Mouse (Mus musculus): ENCODE results near the gene Casp12. TPM values are rescaled to one million over a fixed set of nuclear protein-coding genes. Genes with fewer than 3 reads are reported as not detected.
"Not testable (repeated sequence)": the region's sequence is repeated elsewhere in the genome, so short reads cannot be mapped to it uniquely, and the experiment has no call there.

Gene Casp12
- polyA plus RNA-seq, 1 experiment from 2014 or later: 3.3 TPM

DNA sequence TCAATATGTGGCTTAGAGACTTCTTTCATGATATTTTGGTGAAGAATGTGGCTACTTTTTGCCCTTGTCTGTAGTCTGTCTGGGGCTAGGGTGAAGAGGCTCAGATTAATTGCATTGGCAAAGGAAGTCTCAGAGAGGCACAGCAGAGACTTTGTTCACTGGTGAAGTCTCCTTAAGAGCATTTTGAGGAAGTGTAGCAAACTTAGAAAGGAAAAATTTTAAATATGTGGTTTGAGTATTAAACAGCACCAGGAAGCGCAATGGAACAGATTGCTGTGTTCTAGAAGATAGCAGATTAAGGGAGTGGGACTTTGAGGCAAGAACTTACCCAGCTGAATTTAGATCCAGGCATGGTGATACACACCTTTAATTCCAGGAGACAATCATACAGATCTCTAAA is 11.8 kb upstream of the Casp12 start:
- Histone ChIP-seq H3K9ac (ENCODE audit: low read depth, low read length) (no peak overlapping the region), H3K27me3 (ENCODE audit: control insufficient read depth, insufficient read depth, low read length) (no peaks in the 10 kb centered on the region), H3K4me3 (ENCODE audit: low read length) (no peak overlapping the region), H3K36me3 (ENCODE audit: control insufficient read depth, insufficient read depth, low read length) (no peaks in the 10 kb centered on the region), H3K4me1 (ENCODE audit: control insufficient read depth, insufficient read depth, low read length) (no peaks in the 10 kb centered on the region), H3K9me3 (ENCODE audit: control insufficient read depth, low read length) (no peaks in the 10 kb centered on the region), H3K27ac (ENCODE audit: low read depth, low read length) (no peak overlapping the region), H3K4me2 (replicated peaks; ENCODE audit: low read depth, low read length) (no peak overlapping the region)
- no peak for ATAC-seq (ENCODE audit: low FRiP score, low TSS enrichment)
- 95% methylated on average over 1 of the region's 1 CpGs for WGBS

GRCm38 (mm10) chr9:5343092-5343491 is 2.1 kb upstream of the Casp12 start:
- H3K4me1 ChIP-seq (ENCODE audit: control insufficient read depth, insufficient read depth, low read length): no peaks in the 10 kb centered on the region
- ATAC-seq (ENCODE audit: low FRiP score, low TSS enrichment): no peak
- no peak overlapping the region for H3K27ac ChIP-seq (ENCODE audit: low read depth, low read length)
- H3K9me3 ChIP-seq (ENCODE audit: control insufficient read depth, low read length): no peaks in the 10 kb centered on the region
- H3K9ac ChIP-seq (ENCODE audit: low read depth, low read length): no peak overlapping the region
- H3K36me3 ChIP-seq (ENCODE audit: control insufficient read depth, insufficient read depth, low read length): no peaks in the 10 kb centered on the region
- no peaks in the 10 kb centered on the region for H3K27me3 ChIP-seq (ENCODE audit: control insufficient read depth, insufficient read depth, low read length)
- no peak overlapping the region for H3K4me3 ChIP-seq (ENCODE audit: low read length)
- no peak overlapping the region for H3K4me2 ChIP-seq (replicated peaks; ENCODE audit: low read depth, low read length)
- WGBS: 77% methylated on average over 1 of the region's 1 CpGs

DNA sequence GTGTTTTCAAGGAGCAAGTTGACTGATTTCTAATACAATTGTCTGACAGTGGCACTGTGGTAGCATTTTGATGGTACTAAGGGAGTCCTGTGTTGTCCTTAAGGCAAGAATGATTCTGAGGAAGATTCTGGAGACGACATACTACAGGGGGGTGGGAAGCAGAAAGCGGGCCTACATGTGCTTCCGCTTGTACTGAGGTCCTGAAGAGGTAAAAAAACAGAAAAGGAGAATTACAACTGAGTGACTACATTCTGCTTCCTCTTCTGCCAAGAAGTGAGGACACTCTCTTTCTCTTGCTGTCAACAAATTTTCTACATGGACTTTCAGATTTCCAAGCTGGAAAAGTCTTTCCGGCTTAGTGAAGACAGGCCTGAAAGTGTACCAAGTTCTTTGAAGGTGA is 1.1 kb upstream of the Casp12 start:
- Histone ChIP-seq H3K36me3 (ENCODE audit: control insufficient read depth, insufficient read depth, low read length) (no peaks in the 10 kb centered on the region), H3K4me3 (ENCODE audit: low read length) (no peak overlapping the region), H3K9me3 (ENCODE audit: control insufficient read depth, low read length) (no peaks in the 10 kb centered on the region), H3K4me2 (replicated peaks; ENCODE audit: low read depth, low read length) (no peak overlapping the region), H3K27ac (ENCODE audit: low read depth, low read length) (no peak overlapping the region), H3K4me1 (ENCODE audit: control insufficient read depth, insufficient read depth, low read length) (no peaks in the 10 kb centered on the region), H3K9ac (ENCODE audit: low read depth, low read length) (no peak overlapping the region), H3K27me3 (ENCODE audit: control insufficient read depth, insufficient read depth, low read length) (no peaks in the 10 kb centered on the region)
- ATAC-seq (ENCODE audit: low FRiP score, low TSS enrichment): no peak
- WGBS: 88% methylated on average over 4 of the region's 4 CpGs

- no peak overlapping the region for H3K4me3 ChIP-seq (ENCODE audit: low read length)
- no peak for ATAC-seq (ENCODE audit: low FRiP score, low TSS enrichment)
- no peaks in the 10 kb centered on the region for H3K27me3 ChIP-seq (ENCODE audit: control insufficient read depth, insufficient read depth, low read length)
- 74% methylated on average over 4 of the region's 4 CpGs for WGBS
- no peak overlapping the region for H3K27ac ChIP-seq (ENCODE audit: low read depth, low read length)
- no peak overlapping the region for H3K9ac ChIP-seq (ENCODE audit: low read depth, low read length)
- no peak overlapping the region for H3K4me2 ChIP-seq (replicated peaks; ENCODE audit: low read depth, low read length)
- no peaks in the 10 kb centered on the region for H3K4me1 ChIP-seq (ENCODE audit: control insufficient read depth, insufficient read depth, low read length)
- no peaks in the 10 kb centered on the region for H3K36me3 ChIP-seq (ENCODE audit: control insufficient read depth, insufficient read depth, low read length)
- H3K9me3 ChIP-seq (ENCODE audit: control insufficient read depth, low read length): no peaks in the 10 kb centered on the region
These were observed 2.2 kb downstream of the Casp12 start for GRCm38 (mm10) chr9:5347381-5347780.

- H3K36me3 ChIP-seq (ENCODE audit: control insufficient read depth, insufficient read depth, low read length): no peaks in the 10 kb centered on the region
- H3K9ac ChIP-seq (ENCODE audit: low read depth, low read length): no peak overlapping the region
- no peaks in the 10 kb centered on the region for H3K27me3 ChIP-seq (ENCODE audit: control insufficient read depth, insufficient read depth, low read length)
- no peak overlapping the region for H3K4me2 ChIP-seq (replicated peaks; ENCODE audit: low read depth, low read length)
- no peak overlapping the region for H3K27ac ChIP-seq (ENCODE audit: low read depth, low read length)
- H3K9me3 ChIP-seq (ENCODE audit: control insufficient read depth, low read length): no peaks in the 10 kb centered on the region
- H3K4me1 ChIP-seq (ENCODE audit: control insufficient read depth, insufficient read depth, low read length): no peaks in the 10 kb centered on the region
- 80% methylated on average over 2 of the region's 2 CpGs for WGBS
- no peak for ATAC-seq (ENCODE audit: low FRiP score, low TSS enrichment)
- no peak overlapping the region for H3K4me3 ChIP-seq (ENCODE audit: low read length)
These were observed 8.4 kb downstream of the Casp12 start for GRCm38 (mm10) chr9:5353673-5354072.

DNA sequence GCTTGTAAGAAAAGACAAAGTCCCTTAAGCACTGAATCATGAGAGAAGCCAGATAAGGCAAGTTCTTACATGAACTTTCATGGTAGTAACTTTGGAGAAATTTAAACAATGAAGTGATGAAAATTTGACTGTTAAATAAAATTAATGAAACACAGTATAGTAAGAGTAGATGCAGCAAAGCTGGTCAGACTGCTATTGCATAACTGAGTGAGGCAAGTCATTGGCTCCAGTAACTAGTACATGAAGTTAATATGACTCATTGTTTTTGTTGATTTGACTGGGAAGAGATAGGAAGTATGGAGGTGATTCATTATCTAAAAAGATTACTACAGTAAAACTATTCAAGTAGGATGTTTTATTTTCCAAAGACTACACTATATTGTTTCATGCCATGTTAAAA is 11.6 kb downstream of the Casp12 start:
- no peaks in the 10 kb centered on the region for H3K36me3 ChIP-seq (ENCODE audit: control insufficient read depth, insufficient read depth, low read length)
- no peak overlapping the region for H3K27ac ChIP-seq (ENCODE audit: low read depth, low read length)
- ATAC-seq (ENCODE audit: low FRiP score, low TSS enrichment): no peak
- no peak overlapping the region for H3K9ac ChIP-seq (ENCODE audit: low read depth, low read length)
- no peaks in the 10 kb centered on the region for H3K4me1 ChIP-seq (ENCODE audit: control insufficient read depth, insufficient read depth, low read length)
- no peak overlapping the region for H3K4me2 ChIP-seq (replicated peaks; ENCODE audit: low read depth, low read length)
- no peak overlapping the region for H3K4me3 ChIP-seq (ENCODE audit: low read length)
- H3K9me3 ChIP-seq (ENCODE audit: control insufficient read depth, low read length): no peaks in the 10 kb centered on the region
- H3K27me3 ChIP-seq (ENCODE audit: control insufficient read depth, insufficient read depth, low read length): no peaks in the 10 kb centered on the region

DNA sequence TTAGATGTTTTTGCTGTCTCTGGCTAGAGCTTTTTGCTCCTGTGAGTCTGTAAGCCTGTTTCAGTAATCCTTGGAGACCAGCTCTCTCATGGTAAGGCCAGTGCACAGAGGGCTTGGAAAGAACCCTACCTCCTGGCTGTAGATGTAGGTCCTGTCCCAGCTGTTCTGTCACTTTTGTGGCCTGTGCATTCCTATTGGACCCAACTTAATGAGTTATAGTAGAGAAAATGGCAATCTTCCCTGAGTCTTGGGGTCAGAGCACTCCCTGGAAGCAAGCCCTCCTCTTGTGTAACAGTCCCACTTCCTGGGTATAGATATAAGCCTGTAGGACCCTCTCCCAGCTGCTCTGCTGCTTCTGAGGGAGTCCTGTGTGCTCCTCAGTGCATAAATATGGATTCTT is 48.3 kb downstream of the Casp12 start:
- no peak overlapping the region for H3K27ac ChIP-seq (ENCODE audit: low read depth, low read length)
- H3K4me3 ChIP-seq (ENCODE audit: low read length): no peak overlapping the region
- H3K27me3 ChIP-seq (ENCODE audit: control insufficient read depth, insufficient read depth, low read length): no peaks in the 10 kb centered on the region
- ATAC-seq (ENCODE audit: low FRiP score, low TSS enrichment): no peak
- H3K4me1 ChIP-seq (ENCODE audit: control insufficient read depth, insufficient read depth, low read length): no peaks in the 10 kb centered on the region
- H3K9me3 ChIP-seq (ENCODE audit: control insufficient read depth, low read length): no peaks in the 10 kb centered on the region
- H3K36me3 ChIP-seq (ENCODE audit: control insufficient read depth, insufficient read depth, low read length): no peaks in the 10 kb centered on the region
- no peak overlapping the region for H3K4me2 ChIP-seq (replicated peaks; ENCODE audit: low read depth, low read length)
- H3K9ac ChIP-seq (ENCODE audit: low read depth, low read length): no peak overlapping the region

GRCm38 (mm10) chr9:5395861-5396260 is 50.6 kb downstream of the Casp12 start:
- H3K4me3 ChIP-seq (ENCODE audit: low read length); H3K27me3 ChIP-seq (ENCODE audit: control insufficient read depth, insufficient read depth, low read length); H3K9me3 ChIP-seq (ENCODE audit: control insufficient read depth, low read length); ATAC-seq (ENCODE audit: low FRiP score, low TSS enrichment); H3K9ac ChIP-seq (ENCODE audit: low read depth, low read length); H3K36me3 ChIP-seq (ENCODE audit: control insufficient read depth, insufficient read depth, low read length); H3K4me1 ChIP-seq (ENCODE audit: control insufficient read depth, insufficient read depth, low read length); H3K27ac ChIP-seq (ENCODE audit: low read depth, low read length); H3K4me2 ChIP-seq (replicated peaks; ENCODE audit: low read depth, low read length): not testable (repeated sequence)
- 91% methylated on average over 5 of the region's 5 CpGs for WGBS

- Histone ChIP-seq H3K9ac (ENCODE audit: low read depth, low read length) (no peak overlapping the region), H3K4me3 (ENCODE audit: low read length) (no peak overlapping the region), H3K27me3 (ENCODE audit: control insufficient read depth, insufficient read depth, low read length) (no peaks in the 10 kb centered on the region), H3K4me2 (replicated peaks; ENCODE audit: low read depth, low read length) (no peak overlapping the region), H3K4me1 (ENCODE audit: control insufficient read depth, insufficient read depth, low read length) (no peaks in the 10 kb centered on the region), H3K9me3 (ENCODE audit: control insufficient read depth, low read length) (no peaks in the 10 kb centered on the region), H3K27ac (ENCODE audit: low read depth, low read length) (no peak overlapping the region), H3K36me3 (ENCODE audit: control insufficient read depth, insufficient read depth, low read length) (no peaks in the 10 kb centered on the region)
- ATAC-seq (ENCODE audit: low FRiP score, low TSS enrichment): no peak
- whole genome bisulfite sequencing: 86% methylated on average over 1 of the region's 1 CpGs
These were observed 65.8 kb downstream of the Casp12 start for GRCm38 (mm10) chr9:5410988-5411568.

Measured in kidney, embryonic 14.5 days (tissue).